Mouse (Mus musculus) cerebellum, adult 9-11 months (tissue): ENCODE measurements around the gene Nhlrc4.

Source experiments
- DNase-seq: peaks from one replicate; pipeline ENCODE4 v3.0.0; 2022

Gene Nhlrc4

DNA sequence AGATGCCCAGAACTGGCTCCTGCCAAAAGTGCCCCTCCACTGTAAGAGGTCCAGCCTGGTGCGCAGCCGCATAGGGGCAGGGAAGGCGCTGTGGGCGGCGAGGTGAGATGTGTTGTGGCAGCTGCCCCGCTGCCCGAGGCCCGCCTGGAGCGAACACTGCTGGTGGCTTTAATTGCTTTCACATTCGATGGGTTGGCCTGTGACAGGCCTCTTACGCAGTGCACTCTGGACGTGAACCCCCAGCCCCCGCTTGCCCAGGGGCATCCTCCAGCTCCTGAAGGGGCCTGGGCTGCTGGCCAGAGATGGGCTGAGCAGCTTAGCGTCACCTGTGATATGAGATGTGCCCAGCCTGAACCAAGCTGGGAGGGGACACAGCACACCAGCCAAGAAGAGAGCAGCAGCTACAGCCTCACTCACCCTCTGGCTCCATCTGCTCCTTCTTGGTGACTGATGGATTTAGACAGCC is 12.9 kb upstream of the Nhlrc4 start:
- DNase-seq = peak; percentile 80

DNA sequence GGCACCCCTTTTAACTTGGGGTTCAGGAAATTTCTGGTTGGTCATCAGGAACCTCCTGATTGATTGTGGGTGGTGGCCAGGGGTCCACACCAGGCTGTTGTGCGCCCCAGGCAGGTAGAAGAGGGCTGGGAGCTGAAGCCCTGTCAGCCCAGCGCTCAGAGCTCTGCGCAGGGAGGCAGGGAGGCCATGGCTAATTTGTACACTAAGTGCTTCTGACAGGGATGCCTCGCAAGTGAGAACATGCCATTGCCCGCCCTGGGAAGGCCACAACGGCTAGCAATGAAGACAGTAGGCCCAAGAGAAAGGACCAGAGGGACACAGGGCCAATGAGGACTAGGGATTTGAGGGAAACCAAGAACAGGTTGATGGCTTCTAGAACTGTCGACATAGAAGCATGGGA is 11.9 kb upstream of the Nhlrc4 start:
- no peak for DNase-seq

DNA sequence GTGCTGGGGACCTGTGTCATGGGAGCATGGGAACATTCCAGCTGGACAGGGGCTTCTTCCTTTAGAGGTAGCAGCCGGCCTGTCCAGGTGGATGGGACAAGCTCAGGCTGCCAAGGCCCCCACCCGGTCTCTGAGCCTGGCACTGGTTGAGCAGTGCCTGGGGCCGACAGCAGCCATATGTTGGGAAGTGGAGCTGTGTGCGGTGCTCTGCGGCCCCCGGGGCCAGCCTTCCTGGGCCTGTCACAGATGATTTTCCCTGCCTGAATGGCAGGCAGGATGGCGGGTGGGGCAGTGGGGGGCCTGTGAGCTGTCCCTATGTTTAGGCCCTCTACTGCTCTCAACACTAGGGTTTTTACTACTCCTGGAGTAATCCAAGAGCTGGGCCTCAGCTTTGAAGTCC is 11.4 kb upstream of the Nhlrc4 start:
- peak; percentile 96 for DNase-seq

DNA sequence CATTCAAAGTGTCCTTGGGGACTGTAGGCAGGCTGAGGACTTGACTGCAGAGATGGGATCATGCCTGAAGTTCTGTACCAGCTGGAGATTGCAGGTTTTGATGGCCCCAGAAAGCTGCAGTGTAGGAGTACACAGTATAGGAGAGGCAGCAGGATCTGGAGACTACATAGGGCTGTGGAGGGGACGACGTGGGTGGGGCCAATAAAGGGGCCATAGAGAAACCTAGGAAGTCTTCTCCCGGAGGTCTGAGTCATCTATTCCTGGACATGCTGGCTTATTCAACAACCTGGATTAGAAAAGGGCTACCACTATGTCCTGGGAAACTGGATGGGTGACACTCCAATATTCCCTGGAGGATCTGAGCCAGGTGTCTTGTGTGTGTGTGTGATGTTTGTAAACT is 11.0 kb upstream of the Nhlrc4 start:
- no peak for DNase-seq

DNA sequence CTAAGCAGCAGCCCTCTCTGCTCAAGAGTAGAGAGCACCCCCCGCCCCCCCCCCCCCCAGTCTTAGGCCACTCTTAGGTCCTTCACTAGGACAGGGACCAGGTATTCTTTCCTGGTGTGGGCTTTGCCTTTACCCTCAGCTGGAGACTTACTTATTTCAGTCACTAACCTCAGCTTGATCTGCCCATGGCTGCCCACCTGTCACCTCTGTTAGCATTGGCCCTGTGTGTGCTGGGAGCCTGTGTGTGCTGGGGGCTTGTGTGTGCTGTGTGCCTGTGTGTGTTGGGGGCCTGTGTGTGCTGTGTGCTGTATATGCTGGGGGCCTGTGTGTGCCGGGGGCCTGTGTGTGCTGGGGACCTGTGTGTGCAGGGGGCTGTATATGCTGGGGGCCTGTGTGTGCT is 9.9 kb upstream of the Nhlrc4 start:
- DNase-seq = no peak

DNA sequence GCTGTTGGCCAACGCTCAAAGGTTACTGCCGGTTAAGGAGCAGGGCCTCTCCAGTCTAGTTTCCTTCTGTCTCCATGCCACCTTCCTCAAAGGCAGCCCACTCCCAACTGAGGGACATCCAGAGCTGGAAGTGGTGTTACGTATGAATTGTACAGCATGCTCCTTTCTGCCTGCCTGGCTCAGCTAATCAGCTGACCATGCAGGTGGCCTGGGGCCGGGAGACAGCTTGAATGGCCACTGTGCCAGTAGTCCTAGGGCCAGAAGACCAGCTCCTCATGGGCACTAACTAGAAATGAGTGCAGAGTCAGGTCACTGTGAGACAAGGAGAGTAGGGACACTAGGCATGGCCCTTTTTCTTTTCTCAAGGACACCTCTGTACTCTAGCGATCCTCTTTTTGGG is 8.4 kb upstream of the Nhlrc4 start:
- peak; percentile 90 for DNase-seq

DNA sequence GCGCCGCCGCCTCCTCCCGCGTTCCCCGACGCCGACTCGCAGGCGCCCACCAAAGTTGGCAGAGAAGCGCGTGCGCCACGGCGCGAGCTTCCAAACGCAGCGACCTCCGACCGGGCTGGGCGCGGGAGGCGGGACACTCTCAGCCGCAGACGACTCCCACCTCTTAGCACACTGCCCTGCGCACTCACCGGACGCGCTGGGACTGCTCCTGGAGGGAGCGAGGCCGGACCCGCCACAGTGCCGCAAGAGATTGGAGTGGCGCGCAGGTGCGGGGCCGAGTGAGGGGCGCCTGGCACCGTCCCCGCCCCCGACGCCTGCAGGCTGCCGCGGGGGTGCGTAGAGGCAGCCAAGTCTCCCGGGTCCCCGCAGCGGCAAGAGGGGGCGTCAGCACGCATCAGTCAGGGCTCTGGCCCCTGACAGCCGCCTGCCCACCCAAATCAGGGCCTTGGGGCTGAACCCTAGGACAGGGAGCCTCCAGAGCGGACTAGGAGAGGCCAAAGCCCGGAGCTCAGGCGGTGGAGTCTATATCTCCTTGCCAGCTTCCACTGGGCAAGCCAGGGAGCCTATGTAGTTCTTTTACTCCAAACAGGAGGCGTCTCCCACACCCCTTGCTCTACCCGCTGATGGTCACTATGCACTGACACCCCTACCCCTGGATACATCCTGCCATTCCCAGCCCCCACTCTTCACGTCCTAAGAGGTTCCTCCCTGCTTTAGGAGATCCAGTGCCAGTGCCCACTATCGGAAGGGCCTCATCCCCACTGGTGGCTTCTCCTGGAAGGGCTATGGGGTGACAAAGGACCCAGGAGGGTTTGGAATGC is 7.3 kb upstream of the Nhlrc4 start, which contains the start of gene A930017K11Rik:
Gene A930017K11Rik, minus strand, starts transcription at position 763 of the 821 bp plus-strand sequence.
- peak; percentile 82 for DNase-seq

DNA sequence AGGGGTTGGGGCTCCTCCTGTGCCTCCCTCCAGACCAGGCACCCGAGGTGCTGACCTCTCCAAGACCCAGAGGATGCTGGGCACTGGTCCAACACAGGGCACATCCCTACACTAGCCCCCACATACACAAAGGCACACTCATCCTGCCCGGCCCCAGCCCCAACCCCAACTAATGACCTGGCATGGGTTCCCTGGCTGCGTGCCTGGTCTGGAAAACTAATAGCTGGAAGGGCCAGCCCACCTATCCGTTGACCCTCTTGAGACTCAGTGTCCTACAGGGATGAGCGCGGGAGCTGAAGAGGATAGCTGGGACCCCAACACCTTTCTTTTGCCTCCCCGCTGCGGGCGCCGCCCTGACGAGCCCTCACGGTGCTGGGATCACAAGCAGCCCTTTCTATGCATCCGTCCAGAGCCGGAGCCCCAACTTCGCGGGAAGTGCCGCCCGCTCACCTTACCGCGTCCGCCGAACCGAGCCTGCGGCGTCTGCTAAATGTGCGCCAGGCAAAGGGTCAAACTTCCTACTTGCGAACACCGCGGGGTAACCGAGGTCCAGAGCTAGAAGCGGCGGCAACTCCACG is 6.6 kb upstream of the Nhlrc4 start:
- no peak for DNase-seq

DNA sequence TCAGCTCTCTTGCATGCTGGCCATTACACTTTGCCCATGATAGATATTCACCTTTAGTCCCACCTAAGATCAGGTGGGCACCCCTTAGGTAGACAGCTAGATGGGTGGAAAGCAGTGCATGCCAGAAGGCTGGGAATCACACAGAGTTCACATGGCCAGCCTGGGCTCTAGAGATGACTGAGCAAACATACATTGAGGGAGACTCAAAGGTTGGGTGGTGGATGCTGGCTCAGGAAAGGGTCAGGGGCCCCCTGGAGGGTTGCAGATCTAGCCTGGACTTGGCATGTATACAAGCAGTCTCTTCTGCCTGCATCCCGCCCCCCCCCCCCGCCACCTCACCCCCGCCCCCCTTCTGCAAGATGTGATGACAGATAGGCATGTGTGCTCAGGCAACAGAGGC is 5.9 kb upstream of the Nhlrc4 start:
- peak; percentile 69 for DNase-seq

DNA sequence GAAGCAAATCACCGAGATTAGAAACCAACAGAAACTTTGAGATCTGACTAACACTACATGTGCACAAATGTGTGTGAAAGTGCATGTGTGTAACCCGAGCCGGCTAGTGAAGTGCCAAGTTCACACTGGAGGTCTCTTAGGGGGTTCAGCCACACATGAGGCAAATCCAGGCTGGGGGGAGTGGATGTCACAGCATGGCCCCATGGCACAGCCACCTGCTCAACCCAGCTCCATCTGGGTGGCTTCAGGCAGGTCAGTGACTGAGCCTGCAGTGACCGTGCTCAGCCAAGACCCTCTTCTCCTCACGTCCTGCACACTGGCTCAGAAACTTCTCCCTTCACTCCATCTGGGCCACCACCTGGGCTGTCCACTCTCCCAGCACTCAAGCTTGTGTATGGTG is 5.2 kb upstream of the Nhlrc4 start:
- peak; percentile 71 for DNase-seq

DNA sequence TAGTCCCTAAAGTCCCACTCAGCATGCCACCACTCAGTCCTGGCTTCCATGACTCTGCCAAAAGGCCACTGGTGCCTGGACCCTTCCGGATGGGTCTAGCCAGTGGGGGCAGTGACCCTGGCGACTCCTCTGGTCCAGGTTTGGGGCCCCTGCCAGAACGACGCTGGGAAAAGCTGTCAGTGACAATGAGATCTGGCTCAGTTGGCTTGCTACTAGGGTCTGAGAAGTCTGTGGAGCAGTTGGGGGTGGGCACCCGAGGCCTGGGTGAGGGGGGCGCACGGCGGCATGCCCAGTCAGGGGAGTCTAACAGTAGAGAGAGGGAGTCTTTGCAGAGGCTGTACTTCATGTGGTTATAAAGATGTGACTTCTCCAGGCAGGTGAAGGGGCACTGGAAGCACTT is 3.3 kb upstream of the Nhlrc4 start:
- DNase-seq = peak; percentile 58

DNA sequence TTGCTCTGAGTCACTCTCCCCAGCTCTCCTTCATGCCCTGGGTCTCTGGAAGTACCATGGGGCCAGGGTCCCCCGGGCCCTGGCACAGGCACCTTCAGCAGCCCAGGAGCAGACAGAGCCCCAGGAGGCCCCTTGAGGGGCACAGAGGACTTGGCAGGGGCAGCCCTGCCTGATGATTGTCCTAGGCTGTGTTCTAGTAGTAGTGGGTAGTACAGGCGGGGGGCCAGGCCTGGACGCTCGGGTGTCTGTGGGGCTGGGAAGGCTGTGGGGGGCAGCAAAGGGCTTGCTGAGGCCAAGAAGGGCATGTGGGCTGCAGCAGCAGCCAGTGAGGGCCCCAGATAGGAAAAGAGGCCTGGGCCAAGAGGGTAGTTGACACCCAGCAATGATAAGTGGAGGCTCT is 2.8 kb upstream of the Nhlrc4 start:
- peak; percentile 36 for DNase-seq

DNA sequence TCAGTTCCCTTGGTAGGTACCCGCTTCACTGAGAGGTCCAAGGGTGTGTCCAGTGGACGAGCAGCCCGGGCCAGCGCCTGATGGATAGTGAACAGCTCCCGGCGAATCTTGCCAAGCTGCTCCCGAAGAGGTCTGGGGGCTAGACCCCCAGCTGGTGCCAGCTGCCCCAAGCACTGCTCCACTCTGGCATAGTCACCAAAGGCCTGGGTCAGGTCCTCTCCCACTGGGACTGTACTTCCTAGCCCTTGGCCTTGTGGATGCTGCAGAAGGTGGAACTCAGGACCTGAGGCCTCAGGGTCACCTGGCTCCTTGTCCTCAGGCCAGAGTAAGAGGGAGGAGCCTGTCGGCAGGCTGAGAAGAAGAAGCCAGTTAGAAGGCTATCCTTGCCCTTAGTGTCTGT is 2.1 kb upstream of the Nhlrc4 start:
- peak; percentile 48 for DNase-seq

DNA sequence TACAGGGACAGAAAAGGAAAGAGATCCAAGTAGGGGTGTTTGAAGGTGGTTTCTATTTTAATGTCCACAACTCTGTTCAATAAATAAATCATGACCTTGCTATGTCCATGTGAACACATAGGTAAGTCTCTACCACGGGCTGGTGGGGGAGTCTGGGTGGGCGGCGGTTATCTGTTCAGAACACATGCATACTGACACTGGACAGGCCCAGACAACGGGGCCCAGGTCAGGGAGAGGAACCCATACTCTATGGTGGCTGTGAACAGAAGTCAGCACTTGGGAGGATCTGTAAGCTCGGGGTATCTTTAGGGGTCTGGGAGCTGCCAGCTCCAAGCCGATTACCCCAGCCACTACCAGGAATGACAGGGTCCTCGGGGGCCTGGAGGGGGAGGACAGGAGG is 1.6 kb upstream of the Nhlrc4 start:
- DNase-seq = no peak

DNA sequence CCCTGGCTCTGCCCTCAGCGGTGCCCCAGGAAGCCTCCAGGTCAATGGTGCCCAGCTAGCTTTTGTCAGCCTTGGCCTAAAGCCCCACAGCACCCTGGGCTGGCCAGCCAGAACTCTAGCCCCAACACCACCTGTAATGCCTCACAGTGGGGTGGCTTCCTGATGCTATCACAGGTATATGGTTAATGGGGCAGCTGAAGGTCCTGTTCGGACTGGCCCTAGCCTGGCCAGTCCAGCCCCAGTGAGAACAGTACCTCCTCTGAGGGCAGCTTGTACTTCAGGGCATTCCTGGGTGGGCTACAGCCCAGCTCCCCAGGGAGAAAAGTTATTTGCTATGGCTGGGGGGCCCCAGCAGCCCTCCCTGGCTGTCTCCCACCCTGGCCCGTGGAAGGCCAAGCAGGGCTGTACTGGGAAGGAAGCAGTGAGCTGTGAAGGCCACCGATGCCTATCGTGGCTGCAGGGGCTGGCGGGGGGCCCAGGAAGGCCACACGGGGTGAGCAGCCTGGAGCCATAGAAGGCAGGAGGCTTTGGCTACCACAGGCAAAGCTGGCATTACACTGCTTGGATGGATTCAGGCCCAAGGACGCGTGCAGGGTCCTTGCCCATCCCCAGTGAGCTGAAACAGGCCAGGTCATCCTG is 875 bp upstream of the Nhlrc4 start:
- DNase-seq = no peak

DNA sequence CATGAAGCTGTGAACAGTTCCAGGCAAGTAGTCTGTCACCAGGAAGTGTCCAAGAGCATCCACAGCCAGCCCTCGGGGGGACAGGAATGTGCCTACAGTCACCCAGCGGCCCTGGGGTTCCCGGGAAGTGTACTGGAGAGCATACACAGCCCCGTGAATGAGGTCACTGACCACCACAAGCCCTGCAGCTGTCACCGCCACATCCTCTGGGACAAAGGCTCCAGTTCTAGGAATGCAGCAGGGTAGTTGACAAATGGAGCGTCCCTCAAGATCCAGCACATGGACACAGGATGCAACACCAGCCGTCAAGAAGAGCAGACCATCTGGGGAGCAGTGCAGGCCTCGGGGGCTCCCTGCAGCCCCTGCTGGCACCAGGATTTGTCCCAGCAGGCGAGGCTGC is 992 bp downstream of the Nhlrc4 start:
- DNase-seq = no peak

DNA sequence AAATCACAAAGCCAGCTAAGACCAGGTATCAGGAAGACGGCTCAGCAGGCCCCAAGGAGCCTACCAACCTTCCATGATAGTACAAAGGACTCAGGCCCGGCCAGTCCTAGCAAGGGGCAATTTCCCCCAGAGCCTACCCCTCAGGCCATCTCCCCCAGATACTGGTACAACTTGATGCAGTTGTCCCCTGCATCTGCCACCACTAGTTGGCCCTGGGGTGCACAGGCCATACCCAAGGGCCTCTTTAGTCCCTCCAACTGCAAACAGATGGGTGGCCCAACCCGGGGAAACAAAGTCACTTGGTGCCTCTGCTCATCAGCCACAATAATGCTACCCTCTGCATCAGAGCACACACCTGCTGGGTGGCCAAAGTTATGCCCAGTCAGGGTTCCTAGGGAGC is 1.5 kb downstream of the Nhlrc4 start:
- no peak for DNase-seq

DNA sequence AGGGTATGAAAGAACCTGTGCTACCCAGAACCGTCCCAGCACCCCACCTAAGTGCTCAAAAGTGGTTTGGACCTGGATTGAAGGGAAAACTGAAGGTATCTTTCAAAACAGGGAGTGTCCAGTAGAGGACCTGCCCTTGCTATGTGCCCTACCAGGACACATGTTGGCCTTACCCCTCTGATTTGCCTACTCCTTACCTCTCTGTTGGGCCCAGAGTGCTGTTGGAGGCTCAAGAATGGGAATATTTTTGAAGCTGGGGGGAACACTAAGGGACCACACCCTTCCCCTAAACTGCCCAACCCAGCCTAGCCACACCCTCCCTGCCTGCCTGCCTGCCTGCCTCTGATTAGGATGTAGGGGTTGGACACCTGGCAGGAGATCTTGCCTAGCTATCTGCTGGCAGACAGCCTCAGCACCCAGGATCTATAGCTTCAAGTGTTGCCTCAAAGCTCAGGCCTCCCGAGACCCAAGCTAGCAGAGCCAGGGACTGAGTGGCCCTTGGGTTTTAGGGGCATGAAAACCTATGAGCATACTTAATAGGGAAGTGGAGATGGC is 2.1 kb downstream of the Nhlrc4 start:
- peak; percentile 59 for DNase-seq

DNA sequence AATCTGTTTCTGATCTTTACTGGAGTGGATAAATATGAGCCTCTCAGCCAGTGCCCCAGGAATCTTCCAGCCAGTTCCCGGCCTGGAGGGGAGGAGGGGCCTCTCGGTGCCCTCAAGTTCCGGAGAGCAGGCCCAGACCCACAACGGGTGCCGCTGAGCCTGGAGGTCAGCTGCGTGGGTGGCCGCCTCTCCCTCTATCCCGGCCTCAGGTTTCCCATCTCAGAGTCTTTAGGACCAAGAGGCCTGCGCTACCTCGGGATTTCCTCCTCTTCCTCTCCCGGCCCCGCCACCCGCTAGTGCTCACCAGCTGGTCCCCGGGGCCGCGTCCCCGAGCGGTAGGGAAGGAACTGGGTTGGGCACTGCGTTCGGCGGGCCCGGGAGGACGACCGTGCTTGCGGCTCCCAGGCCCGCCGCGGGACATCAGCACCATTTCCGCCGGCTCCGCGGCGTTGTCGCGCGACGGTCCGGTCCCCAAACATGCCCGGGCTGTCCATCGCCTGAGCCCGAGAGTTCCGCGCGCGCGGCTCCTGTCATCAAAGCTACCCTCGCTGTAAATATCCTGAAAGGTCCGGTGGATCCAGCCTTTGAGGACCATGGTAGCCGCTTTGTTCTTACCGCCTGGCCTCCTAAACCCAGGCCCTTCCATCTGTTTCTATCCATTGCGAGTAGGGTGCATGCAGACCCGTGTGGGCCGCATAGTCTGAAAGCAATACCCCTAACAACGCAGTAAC is 3.1 kb downstream of the Nhlrc4 start:
- peak; percentile 78 for DNase-seq

DNA sequence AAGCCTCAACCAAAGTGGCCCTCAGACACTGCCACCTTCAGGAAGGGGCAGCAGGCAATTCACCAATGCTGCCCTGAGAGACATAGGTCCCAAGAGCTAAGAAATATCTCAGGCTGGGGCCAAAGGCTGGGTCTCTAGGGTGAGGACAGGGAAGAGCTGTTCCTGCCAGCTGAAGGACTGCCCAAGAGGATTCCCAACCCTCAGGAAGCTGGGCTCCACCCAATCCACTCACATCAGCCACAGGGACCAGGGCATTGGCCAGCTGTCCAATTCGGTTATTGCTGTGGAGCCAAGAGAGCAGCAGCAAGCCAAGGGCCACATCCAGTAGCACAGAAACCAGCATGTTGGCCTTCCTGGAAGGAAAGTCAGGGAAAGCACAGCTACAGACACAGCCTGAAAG is 10.2 kb downstream of the Nhlrc4 start:
- DNase-seq = no peak

DNA sequence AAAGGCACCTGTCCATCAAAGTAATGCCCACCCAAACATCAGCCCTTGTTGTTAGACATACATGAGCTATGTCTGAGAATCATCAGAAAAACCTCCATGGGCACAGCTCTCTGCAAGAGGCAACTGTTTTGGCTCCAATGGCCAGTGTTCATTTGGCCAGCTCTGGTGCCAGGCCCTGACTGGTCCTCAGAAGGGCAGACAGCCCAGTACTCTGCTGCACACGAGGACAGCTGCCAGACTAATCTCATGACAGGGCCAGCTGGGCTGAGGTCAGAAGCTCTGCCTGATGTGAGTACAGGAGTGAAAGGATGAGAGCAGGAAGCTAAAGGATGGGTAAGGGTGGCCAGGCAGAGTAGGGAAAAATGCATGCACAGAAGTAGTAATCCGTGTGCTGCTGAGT is 19.4 kb downstream of the Nhlrc4 start:
- DNase-seq = peak; percentile 63

DNA sequence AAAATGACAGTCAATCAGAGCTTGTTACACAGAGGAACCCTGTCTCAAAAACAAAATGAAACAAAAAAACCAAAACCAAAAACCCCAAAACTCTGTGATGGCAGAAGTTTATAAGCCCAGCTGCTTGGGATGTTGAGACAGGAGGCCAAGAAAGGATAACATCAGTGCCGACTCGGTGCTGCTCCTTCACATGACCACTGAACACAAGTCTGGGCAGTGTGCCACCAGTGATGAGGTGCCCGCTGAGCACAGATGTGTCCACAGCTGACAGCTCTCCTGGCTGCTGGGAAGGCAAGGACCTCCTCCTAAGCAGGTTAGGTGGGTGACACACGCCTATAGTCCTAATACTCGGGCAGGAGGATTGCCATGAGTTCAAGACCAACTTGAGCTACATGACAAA is 22.6 kb downstream of the Nhlrc4 start:
- DNase-seq = peak; percentile 64
